Mouse (Mus musculus): ENCODE data around the gene Avp.

The Avp gene

DNA sequence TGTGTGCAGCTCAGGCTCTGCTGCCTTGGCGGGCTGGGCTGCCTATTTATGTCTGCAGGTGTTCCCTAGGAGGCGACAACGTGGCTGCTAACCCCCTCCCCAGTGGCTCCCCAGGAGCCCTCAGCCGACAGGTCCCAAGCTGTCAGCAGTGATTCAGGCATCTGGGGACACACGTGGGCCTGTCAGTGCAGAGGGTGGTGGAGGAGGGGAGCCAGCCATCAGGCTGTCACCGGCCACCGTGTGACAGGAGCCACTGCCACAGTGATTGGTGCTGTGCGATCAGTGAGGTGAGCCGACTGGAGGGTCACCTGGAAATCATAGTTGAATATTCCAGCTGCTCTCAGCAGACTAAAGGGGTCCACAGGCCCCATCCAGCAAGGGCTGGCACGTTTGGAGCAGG lies at the start of gene Avp:
Gene Avp, minus strand, starts transcription at position 3 of the 400 bp plus-strand sequence.
- Histone ChIP-seq H3K4me3 (replicated peaks; ENCODE audit: low read length) (peak within 1 kb of the TSS; percentile 72; the same call in 1 of the 2 replicates), H3K9me3 (ENCODE audit: low read length) (no peaks in the 10 kb centered on the region), H3K36me3 (ENCODE audit: insufficient read depth, low read length) (no peaks in the 10 kb centered on the region), H3K27me3 (ENCODE audit: insufficient read depth, low read length) (peaks cover 70% of the 10 kb centered on the region), H3K4me1 (replicated peaks; ENCODE audit: low read depth, low read length) (peaks cover 36% of the 10 kb centered on the region)
- no peak for TF ChIP-seq NANOG (IDR thresholded peaks at IDR 0.05; ENCODE audit: borderline replicate concordance, low read length)
- no peak for TF ChIP-seq POU5F1 (IDR thresholded peaks at IDR 0.05; ENCODE audit: borderline replicate concordance, low read length)
- no peak for TF ChIP-seq CTCF (conservative IDR thresholded peaks at IDR 0.05; ENCODE audit: low read length)

DNA sequence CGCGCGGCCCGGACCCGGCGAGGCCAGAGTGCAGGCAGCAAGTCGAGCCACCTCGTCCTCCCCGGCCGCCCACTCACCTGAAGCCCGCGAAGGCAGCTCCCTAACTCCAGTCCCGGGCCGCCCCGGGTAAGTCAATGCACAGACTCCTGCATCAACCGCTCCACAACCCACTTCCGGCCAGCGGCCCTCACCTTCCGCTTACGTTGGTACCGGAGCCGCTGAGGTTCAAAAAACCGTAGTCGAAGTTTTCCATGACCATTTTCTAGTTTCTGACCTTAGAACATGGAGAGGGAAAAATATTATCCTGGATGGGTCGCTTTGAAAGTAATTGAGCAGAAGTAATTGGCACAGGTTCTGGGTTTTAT lies 47.5 kb upstream of the Avp start, which contains the start of the genes Fastkd5 and Ubox5:
Gene Fastkd5, minus strand, starts transcription at position 189 of the 365 bp plus-strand sequence.
Gene Ubox5, minus strand, starts transcription at position 200 of the 365 bp plus-strand sequence.
- Histone ChIP-seq H3K4me1 (replicated peaks; ENCODE audit: low read depth, low read length) (peaks cover 81% of the 10 kb centered on the region), H3K9me3 (ENCODE audit: low read length) (no peaks in the 10 kb centered on the region), H3K36me3 (ENCODE audit: insufficient read depth, low read length) (peaks cover 35% of the 10 kb centered on the region), H3K4me3 (replicated peaks; ENCODE audit: low read length) (peak within 1 kb of the TSS; percentile 98), H3K27me3 (ENCODE audit: insufficient read depth, low read length) (peaks cover 13% of the 10 kb centered on the region)
- no peak for TF ChIP-seq POU5F1 (IDR thresholded peaks at IDR 0.05; ENCODE audit: borderline replicate concordance, low read length)
- TF ChIP-seq CTCF (conservative IDR thresholded peaks at IDR 0.05; ENCODE audit: low read length) = no peak
- no peak for TF ChIP-seq NANOG (IDR thresholded peaks at IDR 0.05; ENCODE audit: borderline replicate concordance, low read length)

DNA sequence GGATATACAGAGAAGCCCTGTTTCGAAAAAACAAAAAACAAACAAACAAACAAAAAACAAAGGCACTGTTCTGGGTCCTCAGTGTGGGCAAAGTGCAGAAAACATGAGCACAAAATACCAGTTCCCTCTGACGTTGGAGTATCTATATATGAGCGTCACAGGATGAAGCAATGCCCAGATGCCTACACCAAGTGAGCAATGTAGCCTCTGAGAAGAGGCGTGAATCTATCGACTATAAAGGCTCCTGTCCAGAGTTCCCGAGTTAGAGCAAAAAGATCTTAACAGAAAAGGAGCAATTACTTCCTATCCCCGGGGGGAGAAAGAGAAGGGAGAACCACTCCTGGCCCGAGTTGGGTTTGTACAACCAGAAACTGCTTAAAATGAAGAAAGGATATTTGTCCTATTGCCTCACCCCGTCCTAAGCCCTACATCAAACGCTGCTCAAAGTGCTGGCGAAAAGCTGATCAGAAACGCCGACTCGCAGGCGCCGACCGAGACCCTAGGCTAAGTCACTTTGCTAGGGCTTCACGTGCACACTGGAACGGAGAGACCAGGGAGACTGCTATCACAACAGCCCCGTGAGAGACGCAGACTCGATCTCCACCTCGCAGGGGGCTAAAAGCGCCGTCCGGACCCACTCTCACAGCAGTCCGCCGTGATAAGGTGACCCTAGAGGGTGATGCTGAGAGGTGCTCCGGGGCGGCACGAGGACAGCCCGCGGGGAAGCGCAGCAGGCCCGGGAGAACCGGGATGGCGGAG lies 46.9 kb upstream of the Avp start:
- Histone ChIP-seq H3K27me3 (ENCODE audit: insufficient read depth, low read length) (peaks cover 8% of the 10 kb centered on the region), H3K9me3 (ENCODE audit: low read length) (no peaks in the 10 kb centered on the region), H3K4me3 (replicated peaks; ENCODE audit: low read length) (peak overlapping the region; percentile 98), H3K36me3 (ENCODE audit: insufficient read depth, low read length) (peaks cover 39% of the 10 kb centered on the region), H3K4me1 (replicated peaks; ENCODE audit: low read depth, low read length) (peaks cover 78% of the 10 kb centered on the region)
- TF ChIP-seq NANOG (IDR thresholded peaks at IDR 0.05; ENCODE audit: borderline replicate concordance, low read length) = no peak
- TF ChIP-seq CTCF (conservative IDR thresholded peaks at IDR 0.05; ENCODE audit: low read length) = no peak
- no peak for TF ChIP-seq POU5F1 (IDR thresholded peaks at IDR 0.05; ENCODE audit: borderline replicate concordance, low read length)

DNA sequence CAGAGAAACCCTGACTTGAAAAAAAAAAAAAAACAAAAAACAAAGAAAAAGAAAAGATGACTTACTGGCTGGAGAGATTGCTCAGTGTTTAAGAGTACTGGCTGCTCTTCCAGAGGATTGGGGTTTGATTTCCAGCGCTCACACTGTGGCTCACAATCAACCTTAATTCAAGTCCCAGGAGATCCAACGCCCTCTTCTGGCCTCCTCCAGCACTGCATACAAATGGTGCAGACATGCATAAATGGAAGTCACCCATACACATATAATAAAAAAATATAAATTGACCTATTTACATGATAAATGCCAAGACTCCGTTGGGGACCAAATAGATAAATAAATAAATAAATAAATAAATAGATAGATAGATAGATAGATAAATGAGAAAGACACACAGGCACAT lies 46.1 kb upstream of the Avp start:
- Histone ChIP-seq H3K36me3 (ENCODE audit: insufficient read depth, low read length) (peaks cover 47% of the 10 kb centered on the region), H3K4me1 (replicated peaks; ENCODE audit: low read depth, low read length) (peaks cover 70% of the 10 kb centered on the region), H3K4me3 (replicated peaks; ENCODE audit: low read length) (peak overlapping the region; percentile 98), H3K27me3 (ENCODE audit: insufficient read depth, low read length) (no peaks in the 10 kb centered on the region), H3K9me3 (ENCODE audit: low read length) (no peaks in the 10 kb centered on the region)
- TF ChIP-seq CTCF (conservative IDR thresholded peaks at IDR 0.05; ENCODE audit: low read length) (peak; percentile 69), NANOG (IDR thresholded peaks at IDR 0.05; ENCODE audit: borderline replicate concordance, low read length) (no peak)

DNA sequence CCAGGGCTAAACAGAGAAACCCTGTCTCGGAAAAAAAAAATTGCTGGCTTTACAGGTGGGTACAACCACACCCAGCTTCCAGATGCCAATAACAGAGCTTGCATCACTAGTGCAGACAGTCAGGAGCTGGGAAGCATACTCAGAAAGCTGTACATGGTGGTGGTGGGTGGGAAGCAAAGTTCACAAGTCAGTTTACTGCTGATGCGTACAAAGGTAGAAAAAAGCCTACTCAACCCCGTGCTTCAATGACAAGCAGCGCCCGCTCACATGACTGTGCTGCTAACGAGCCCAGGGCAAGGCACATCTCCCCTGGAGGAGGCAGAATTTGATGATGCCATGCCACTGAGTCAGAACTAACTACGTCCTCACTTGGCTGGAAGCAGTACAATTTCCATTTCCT lies 36.6 kb upstream of the Avp start:
- H3K4me1 ChIP-seq (replicated peaks; ENCODE audit: low read depth, low read length) = peaks cover 15% of the 10 kb centered on the region; the same call in 1 of the 2 replicates
- peaks cover 90% of the 10 kb centered on the region for H3K36me3 ChIP-seq (ENCODE audit: insufficient read depth, low read length)
- H3K4me3 ChIP-seq (replicated peaks; ENCODE audit: low read length) = no peak overlapping the region
- H3K27me3 ChIP-seq (ENCODE audit: insufficient read depth, low read length) = no peaks in the 10 kb centered on the region
- TF ChIP-seq CTCF (conservative IDR thresholded peaks at IDR 0.05; ENCODE audit: low read length) (no peak), NANOG (IDR thresholded peaks at IDR 0.05; ENCODE audit: borderline replicate concordance, low read length) (no peak), POU5F1 (IDR thresholded peaks at IDR 0.05; ENCODE audit: borderline replicate concordance, low read length) (no peak)
- H3K9me3 ChIP-seq (ENCODE audit: low read length) = no peaks in the 10 kb centered on the region

DNA sequence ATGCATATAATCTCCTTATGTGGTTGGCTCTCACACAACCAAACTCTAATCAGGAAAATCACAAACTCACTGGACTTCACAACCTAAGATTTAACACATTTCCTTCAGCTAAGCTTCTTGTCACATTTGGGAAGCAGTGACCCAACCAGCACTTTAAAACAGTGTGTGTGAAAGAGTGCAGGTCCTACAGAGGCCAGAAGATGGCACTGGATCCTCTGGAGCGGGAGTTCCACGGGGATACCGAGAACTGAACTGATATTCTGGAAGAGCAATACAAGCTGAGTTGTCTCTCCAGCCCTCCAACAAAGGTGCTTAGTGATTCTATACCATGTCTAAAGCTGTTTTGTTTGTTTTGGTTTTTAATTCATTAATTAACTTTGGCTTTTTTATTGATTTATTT lies 30.7 kb upstream of the Avp start:
- TF ChIP-seq POU5F1 (IDR thresholded peaks at IDR 0.05; ENCODE audit: borderline replicate concordance, low read length) = no peak
- TF ChIP-seq CTCF (conservative IDR thresholded peaks at IDR 0.05; ENCODE audit: low read length) = peak; percentile 68
- no peak for TF ChIP-seq NANOG (IDR thresholded peaks at IDR 0.05; ENCODE audit: borderline replicate concordance, low read length)
- no peaks in the 10 kb centered on the region for H3K4me1 ChIP-seq (replicated peaks; ENCODE audit: low read depth, low read length)
- peaks cover 74% of the 10 kb centered on the region for H3K36me3 ChIP-seq (ENCODE audit: insufficient read depth, low read length)
- no peaks in the 10 kb centered on the region for H3K27me3 ChIP-seq (ENCODE audit: insufficient read depth, low read length)
- no peak overlapping the region for H3K4me3 ChIP-seq (replicated peaks; ENCODE audit: low read length)
- H3K9me3 ChIP-seq (ENCODE audit: low read length) = no peaks in the 10 kb centered on the region

DNA sequence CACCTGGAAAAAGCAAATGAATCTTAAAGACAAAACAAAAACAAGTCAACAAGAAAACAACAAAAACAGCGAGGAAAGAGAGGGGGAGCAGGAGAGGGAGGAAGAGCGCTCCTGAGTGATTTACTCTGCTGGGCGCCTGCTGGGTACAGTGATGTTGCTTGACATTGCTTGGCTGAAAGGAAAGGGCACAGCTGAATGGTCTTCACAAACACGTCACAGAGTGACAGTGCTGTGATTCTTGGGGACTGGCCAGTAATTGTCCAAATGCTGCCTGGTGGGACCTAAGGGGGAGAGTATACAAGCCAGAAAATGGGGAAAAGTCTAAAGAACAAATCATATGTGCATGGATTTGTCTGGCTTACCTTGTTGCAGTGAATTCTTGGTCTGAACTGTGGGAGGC lies 19.8 kb upstream of the Avp start:
- H3K36me3 ChIP-seq (ENCODE audit: insufficient read depth, low read length) = peaks cover 79% of the 10 kb centered on the region
- H3K4me3 ChIP-seq (replicated peaks; ENCODE audit: low read length) = no peak overlapping the region
- TF ChIP-seq CTCF (conservative IDR thresholded peaks at IDR 0.05; ENCODE audit: low read length) (no peak), POU5F1 (IDR thresholded peaks at IDR 0.05; ENCODE audit: borderline replicate concordance, low read length) (no peak), NANOG (IDR thresholded peaks at IDR 0.05; ENCODE audit: borderline replicate concordance, low read length) (no peak)
- no peaks in the 10 kb centered on the region for H3K9me3 ChIP-seq (ENCODE audit: low read length)
- H3K27me3 ChIP-seq (ENCODE audit: insufficient read depth, low read length) = no peaks in the 10 kb centered on the region
- H3K4me1 ChIP-seq (replicated peaks; ENCODE audit: low read depth, low read length) = no peaks in the 10 kb centered on the region; the same call in 1 of the 2 replicates

DNA sequence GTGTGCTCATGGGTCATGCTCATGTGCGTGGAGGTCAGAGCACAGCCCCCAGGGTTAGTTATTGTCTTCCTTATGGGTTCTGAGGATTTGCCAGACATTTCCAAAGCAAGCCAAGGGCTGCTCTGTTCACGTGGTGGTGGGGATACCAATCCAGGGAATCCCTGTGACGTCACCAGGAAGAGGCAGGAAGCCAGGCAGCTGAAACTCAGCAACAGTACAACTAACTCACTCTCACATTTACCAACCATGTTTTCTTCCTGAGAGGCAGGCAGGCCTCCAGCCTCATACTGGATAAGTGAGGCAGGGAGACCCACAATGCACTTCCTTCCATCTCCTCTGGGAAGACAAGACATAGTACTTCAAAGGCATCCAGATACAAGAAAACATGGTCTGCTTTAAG lies 16.0 kb upstream of the Avp start:
- H3K27me3 ChIP-seq (ENCODE audit: insufficient read depth, low read length) = no peaks in the 10 kb centered on the region
- H3K4me1 ChIP-seq (replicated peaks; ENCODE audit: low read depth, low read length) = peaks cover 5% of the 10 kb centered on the region; the same call in 1 of the 2 replicates
- H3K9me3 ChIP-seq (ENCODE audit: low read length) = no peaks in the 10 kb centered on the region
- H3K36me3 ChIP-seq (ENCODE audit: insufficient read depth, low read length) = peaks cover 90% of the 10 kb centered on the region
- H3K4me3 ChIP-seq (replicated peaks; ENCODE audit: low read length) = no peak overlapping the region
- TF ChIP-seq CTCF (conservative IDR thresholded peaks at IDR 0.05; ENCODE audit: low read length) (no peak), NANOG (IDR thresholded peaks at IDR 0.05; ENCODE audit: borderline replicate concordance, low read length) (no peak), POU5F1 (IDR thresholded peaks at IDR 0.05; ENCODE audit: borderline replicate concordance, low read length) (no peak)
